Mouse (Mus musculus): ENCODE measurements around the gene Ambp. TPM values are rescaled to one million over a fixed set of nuclear protein-coding genes. Genes with fewer than 3 reads are reported as not detected.
A peak's percentile ranks its signal among the peaks of the same experiment; 100 is the strongest.

The Ambp gene
- 2,449 and 2,507 TPM in 2 replicates for polyA plus RNA-seq (2015; fragmentation: Nextera tagmentation; extraction: Ambion mirVana)

DNA sequence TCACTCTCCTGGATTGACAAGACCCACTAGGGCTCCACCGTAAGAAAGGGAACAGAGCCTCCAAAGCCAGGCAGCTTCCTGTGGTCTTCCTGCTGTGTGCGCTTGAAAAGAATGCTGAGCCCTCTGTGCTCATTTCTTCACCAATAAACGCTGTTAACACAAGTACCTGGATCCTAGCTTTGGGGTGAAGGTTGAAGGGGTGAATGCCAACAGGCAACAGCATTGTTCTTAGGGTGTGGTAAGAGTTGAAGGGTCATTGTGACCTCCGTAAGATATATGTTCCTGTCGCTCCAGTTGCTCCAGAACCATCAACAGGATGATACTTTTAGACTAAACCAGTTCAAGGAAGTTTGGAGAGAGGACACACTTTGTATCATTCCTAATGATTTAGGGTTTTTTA, at the start of gene Ambp:
Gene Ambp, minus strand, starts transcription at position 101 of the 400 bp plus-strand sequence.
- H3K27ac ChIP-seq (ENCODE audit: low read depth), result peak within 1 kb of the TSS; percentile 69
- TF ChIP-seq EP300 (IDR thresholded peaks at IDR 0.05; ENCODE audit: low read depth), result no peak
- TF ChIP-seq CTCF (IDR thresholded peaks at IDR 0.05; ENCODE audit: low read depth), result no peak
- peaks cover 20% of the 10 kb centered on the region for H3K4me1 ChIP-seq (ENCODE audit: insufficient read depth)
- no peaks in the 10 kb centered on the region for H3K9me3 ChIP-seq (ENCODE audit: low read length)
- H3K27me3 ChIP-seq (ENCODE audit: insufficient read depth, low read length), result no peaks in the 10 kb centered on the region
- peak within 1 kb of the TSS; percentile 45 for H3K9ac ChIP-seq (replicated peaks)
- peak within 1 kb of the TSS; percentile 66 for H3K4me2 ChIP-seq (ENCODE audit: low read depth, low read length)
- 39% methylated on average over 5 of the region's 5 CpGs for WGBS (ENCODE audit: insufficient replicate concordance)
- ATAC-seq, result no peak
- H3K36me3 ChIP-seq (replicated peaks; ENCODE audit: insufficient read depth, low read length), result no peaks in the 10 kb centered on the region; the same call in 1 of the 2 replicates
- peak within 1 kb of the TSS; percentile 47 for H3K4me3 ChIP-seq (ENCODE audit: low read depth, low read length)
- DNase-seq, result no peak

DNA sequence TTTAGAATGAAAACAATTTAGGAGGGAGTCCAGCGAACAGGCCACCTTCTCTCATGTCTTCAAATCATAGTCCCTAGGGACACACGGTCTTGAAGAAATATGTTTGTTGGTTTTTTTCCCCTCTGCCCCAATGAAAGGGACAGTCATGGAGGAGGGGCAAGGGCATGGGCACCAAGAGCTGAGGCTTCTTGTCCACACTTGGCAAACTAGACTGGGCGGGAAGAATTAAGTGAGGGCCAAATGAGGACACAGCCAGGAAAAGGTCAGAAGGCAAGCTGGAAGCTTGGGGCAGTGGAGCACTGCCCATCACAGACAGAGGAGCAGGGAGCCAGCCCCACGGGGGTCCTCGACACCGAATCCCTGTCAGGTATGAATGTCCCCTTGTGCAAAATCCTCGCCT, 49.3 kb upstream of the Ambp start:
- H3K27me3 ChIP-seq (ENCODE audit: insufficient read depth, low read length), result no peaks in the 10 kb centered on the region
- DNase-seq (no peak), ATAC-seq (no peak)
- 0 out of 2 replicates have a peak, but pooled peaks cover 6% of the 10 kb centered on the region for H3K4me1 ChIP-seq (ENCODE audit: insufficient read depth)
- no peak overlapping the region for H3K4me2 ChIP-seq (ENCODE audit: low read depth, low read length)
- no peak overlapping the region for H3K27ac ChIP-seq (ENCODE audit: low read depth)
- no peaks in the 10 kb centered on the region for H3K9me3 ChIP-seq (ENCODE audit: low read length)
- H3K4me3 ChIP-seq (ENCODE audit: low read depth, low read length), result no peak overlapping the region
- no peaks in the 10 kb centered on the region for H3K36me3 ChIP-seq (replicated peaks; ENCODE audit: insufficient read depth, low read length)
- TF ChIP-seq EP300 (IDR thresholded peaks at IDR 0.05; ENCODE audit: low read depth) (no peak), CTCF (IDR thresholded peaks at IDR 0.05; ENCODE audit: low read depth) (no peak)
- WGBS (ENCODE audit: insufficient replicate concordance), result 77% methylated on average over 7 of the region's 7 CpGs
- H3K9ac ChIP-seq (replicated peaks), result no peak overlapping the region

DNA sequence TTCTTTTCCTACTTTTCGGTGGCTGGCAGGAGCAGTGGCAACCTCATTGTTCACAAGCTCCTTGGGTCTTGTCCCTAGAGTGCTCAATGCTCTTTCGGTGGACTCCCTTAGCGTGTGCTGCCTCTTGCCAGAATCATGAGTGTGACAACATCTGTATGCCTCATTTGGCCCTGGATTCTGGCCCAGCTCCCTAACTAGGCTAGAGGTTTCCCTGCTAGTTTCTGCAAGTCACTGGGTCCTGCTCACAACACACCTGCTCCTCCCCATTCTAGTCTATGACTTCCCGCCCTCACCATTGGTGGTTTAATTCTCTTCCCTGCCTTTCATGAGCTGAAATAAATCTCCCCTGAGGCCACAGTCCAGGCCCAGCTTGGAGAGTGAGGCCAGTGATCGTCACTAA, 44.8 kb upstream of the Ambp start:
- ATAC-seq, result no peak
- no peaks in the 10 kb centered on the region for H3K4me1 ChIP-seq (ENCODE audit: insufficient read depth)
- TF ChIP-seq EP300 (IDR thresholded peaks at IDR 0.05; ENCODE audit: low read depth), result no peak
- no peak for TF ChIP-seq CTCF (IDR thresholded peaks at IDR 0.05; ENCODE audit: low read depth)
- no peak overlapping the region for H3K4me2 ChIP-seq (ENCODE audit: low read depth, low read length)
- no peaks in the 10 kb centered on the region for H3K27me3 ChIP-seq (ENCODE audit: insufficient read depth, low read length)
- H3K27ac ChIP-seq (ENCODE audit: low read depth), result no peak overlapping the region
- DNase-seq, result no peak
- WGBS (ENCODE audit: insufficient replicate concordance), result 80% methylated on average over 5 of the region's 5 CpGs
- no peaks in the 10 kb centered on the region for H3K9me3 ChIP-seq (ENCODE audit: low read length)
- no peak overlapping the region for H3K9ac ChIP-seq (replicated peaks)
- no peaks in the 10 kb centered on the region for H3K36me3 ChIP-seq (replicated peaks; ENCODE audit: insufficient read depth, low read length)
- no peak overlapping the region for H3K4me3 ChIP-seq (ENCODE audit: low read depth, low read length)

DNA sequence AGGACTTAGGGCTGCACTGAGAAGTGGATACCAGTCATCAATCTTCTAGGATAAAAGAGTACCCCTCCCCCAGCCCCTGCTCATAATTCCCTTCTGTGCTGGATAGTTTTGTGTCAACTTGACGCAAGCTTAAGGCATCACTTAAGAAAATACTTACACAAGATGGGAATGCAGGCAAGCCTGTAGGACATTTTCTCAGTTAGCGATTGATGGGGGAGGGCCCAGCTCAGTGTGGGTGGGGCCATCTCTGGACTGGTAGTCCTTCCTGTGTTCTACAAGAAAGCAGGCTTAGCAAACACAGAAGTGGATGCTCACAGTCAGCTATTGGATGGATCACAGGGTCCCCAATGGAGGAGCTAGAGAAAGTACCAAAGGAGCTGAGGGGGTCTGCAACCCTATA, 39.8 kb upstream of the Ambp start:
- DNase-seq (no peak), ATAC-seq (no peak)
- H3K4me1 ChIP-seq (ENCODE audit: insufficient read depth), result no peaks in the 10 kb centered on the region
- no peaks in the 10 kb centered on the region for H3K27me3 ChIP-seq (ENCODE audit: insufficient read depth, low read length)
- no peak overlapping the region for H3K4me2 ChIP-seq (ENCODE audit: low read depth, low read length)
- no peak overlapping the region for H3K27ac ChIP-seq (ENCODE audit: low read depth)
- 83% methylated on average over 2 of the region's 2 CpGs for WGBS (ENCODE audit: insufficient replicate concordance)
- TF ChIP-seq EP300 (IDR thresholded peaks at IDR 0.05; ENCODE audit: low read depth), result no peak
- TF ChIP-seq CTCF (IDR thresholded peaks at IDR 0.05; ENCODE audit: low read depth), result no peak
- no peaks in the 10 kb centered on the region for H3K9me3 ChIP-seq (ENCODE audit: low read length)
- no peak overlapping the region for H3K4me3 ChIP-seq (ENCODE audit: low read depth, low read length)
- H3K36me3 ChIP-seq (replicated peaks; ENCODE audit: insufficient read depth, low read length), result no peaks in the 10 kb centered on the region
- no peak overlapping the region for H3K9ac ChIP-seq (replicated peaks)

DNA sequence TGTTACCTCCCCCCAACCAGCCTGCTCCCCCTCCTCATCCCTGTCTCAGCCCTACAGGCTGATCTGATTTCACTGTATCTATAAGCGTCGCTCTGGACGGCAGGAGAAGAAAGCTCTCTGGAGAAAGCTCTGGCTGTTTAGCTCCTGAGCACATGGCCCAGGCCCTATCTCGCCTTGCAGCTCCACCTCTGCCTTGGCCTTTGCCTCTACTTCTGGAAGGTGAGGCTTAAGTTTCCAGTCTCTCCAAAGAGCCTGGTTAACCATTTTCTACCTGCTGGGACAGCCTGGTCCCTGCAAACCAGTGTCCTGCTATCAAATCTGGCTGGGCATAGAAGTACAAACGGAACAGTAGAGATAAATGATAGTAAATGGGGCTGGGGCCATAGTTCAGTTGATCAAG, 37.0 kb upstream of the Ambp start:
- DNase-seq (no peak), ATAC-seq (no peak)
- Histone ChIP-seq H3K27ac (ENCODE audit: low read depth) (no peak overlapping the region), H3K4me3 (ENCODE audit: low read depth, low read length) (no peak overlapping the region), H3K27me3 (ENCODE audit: insufficient read depth, low read length) (no peaks in the 10 kb centered on the region), H3K4me1 (ENCODE audit: insufficient read depth) (0 out of 2 replicates have a peak, but pooled peaks cover 2% of the 10 kb centered on the region), H3K4me2 (ENCODE audit: low read depth, low read length) (no peak overlapping the region), H3K9ac (replicated peaks) (no peak overlapping the region), H3K9me3 (ENCODE audit: low read length) (no peaks in the 10 kb centered on the region), H3K36me3 (replicated peaks; ENCODE audit: insufficient read depth, low read length) (no peaks in the 10 kb centered on the region)
- TF ChIP-seq CTCF (IDR thresholded peaks at IDR 0.05; ENCODE audit: low read depth) (no peak), EP300 (IDR thresholded peaks at IDR 0.05; ENCODE audit: low read depth) (no peak)
- 59% methylated on average over 5 of the region's 5 CpGs for WGBS (ENCODE audit: insufficient replicate concordance)

DNA sequence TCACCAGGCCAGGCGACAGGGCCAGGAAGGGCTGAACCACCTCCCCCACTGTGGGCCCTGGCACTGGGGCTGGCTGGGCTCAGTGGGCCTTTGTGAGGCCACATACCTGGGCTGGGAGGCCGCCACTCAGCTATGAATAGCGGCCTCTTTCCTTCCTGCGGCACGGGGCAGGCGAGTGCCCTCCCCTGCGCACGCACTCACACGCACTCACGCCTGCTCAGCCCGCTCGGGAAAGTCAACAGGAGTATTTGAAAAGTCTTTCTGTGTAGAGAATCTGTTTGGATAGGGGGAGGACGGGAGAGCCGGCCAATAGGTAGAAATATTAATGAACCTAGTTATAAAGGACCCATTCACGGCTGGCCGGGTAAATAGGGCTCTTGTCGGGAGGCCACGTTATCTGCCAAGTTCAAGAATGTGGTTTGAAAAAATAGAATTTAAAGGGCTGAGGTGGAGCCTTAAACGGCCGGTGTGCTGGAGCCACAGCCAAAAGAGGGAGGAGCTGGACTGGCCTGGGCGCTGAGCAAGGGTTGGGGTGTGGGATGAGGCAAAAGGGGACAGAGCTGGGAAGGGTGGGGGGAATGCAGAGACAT, 31.8 kb upstream of the Ambp start:
- H3K9ac ChIP-seq (replicated peaks), result peak overlapping the region; percentile 34
- no peaks in the 10 kb centered on the region for H3K9me3 ChIP-seq (ENCODE audit: low read length)
- H3K4me3 ChIP-seq (ENCODE audit: low read depth, low read length), result no peak overlapping the region
- ATAC-seq (peak; percentile 89), DNase-seq (peak; percentile 55)
- H3K27ac ChIP-seq (ENCODE audit: low read depth), result peak overlapping the region; percentile 79
- WGBS (ENCODE audit: insufficient replicate concordance), result 53% methylated on average over 21 of the region's 21 CpGs
- H3K27me3 ChIP-seq (ENCODE audit: insufficient read depth, low read length), result no peaks in the 10 kb centered on the region
- no peak for TF ChIP-seq EP300 (IDR thresholded peaks at IDR 0.05; ENCODE audit: low read depth)
- no peak for TF ChIP-seq CTCF (IDR thresholded peaks at IDR 0.05; ENCODE audit: low read depth)
- H3K4me2 ChIP-seq (ENCODE audit: low read depth, low read length), result peak overlapping the region; percentile 48
- no peaks in the 10 kb centered on the region for H3K36me3 ChIP-seq (replicated peaks; ENCODE audit: insufficient read depth, low read length)
- peaks cover 2% of the 10 kb centered on the region; the same call in 1 of the 2 replicates for H3K4me1 ChIP-seq (ENCODE audit: insufficient read depth)

Data from liver, postnatal 0 days (tissue).